Mouse (Mus musculus): ENCODE results near the gene Sel1l2. TPM values are rescaled to one million over a fixed set of nuclear protein-coding genes. Genes with fewer than 3 reads are reported as not detected.

The Sel1l2 gene
- polyA plus RNA-seq (2012; rRNA removed), result not detected in 2 replicates

DNA sequence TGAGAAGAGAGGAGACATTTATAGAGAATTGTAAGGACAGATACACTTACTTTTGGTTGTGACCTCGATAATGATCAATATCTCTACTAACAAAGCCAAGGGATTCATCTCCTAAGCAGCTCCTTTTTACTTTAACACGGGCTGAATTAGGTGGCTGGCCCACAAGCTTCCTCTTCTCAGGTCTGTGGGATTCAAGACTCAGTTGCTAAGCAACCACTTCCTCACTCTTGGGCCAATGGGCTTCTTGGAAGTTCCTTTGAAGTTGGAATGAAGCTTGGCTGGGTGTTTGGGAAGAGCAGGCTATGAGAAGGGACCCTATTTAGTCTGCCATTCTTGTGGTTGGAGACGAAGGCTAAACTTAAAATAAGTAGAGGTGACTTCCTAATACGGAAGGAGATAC, at the start of gene Sel1l2:
TSS of gene Sel1l2 (minus strand) at position 182 of the 400 bp plus-strand sequence.

DNA sequence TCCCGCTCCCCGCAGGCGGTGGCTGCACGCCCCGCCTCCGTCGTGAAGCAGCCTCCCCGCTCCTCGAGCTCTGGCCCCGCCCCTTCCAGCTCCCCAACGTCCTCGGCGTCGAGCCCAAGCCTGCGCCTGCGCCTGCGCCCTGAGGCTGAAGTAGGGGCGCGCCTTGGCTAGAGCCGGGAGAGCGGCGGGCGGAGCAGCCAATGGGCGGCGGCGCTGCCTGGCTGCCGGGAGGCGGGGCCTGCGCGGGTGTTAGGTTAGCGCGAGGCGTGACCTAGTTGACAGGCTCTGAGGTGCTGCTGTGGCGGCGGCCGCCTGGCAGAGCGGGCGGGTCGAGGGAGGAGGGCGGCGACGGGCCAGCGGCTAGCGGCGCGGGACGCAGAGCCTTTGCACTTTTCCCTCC, 5.7 kb upstream of the Sel1l2 start, which contains the start of gene Macrod2:
TSS of gene Macrod2 (plus strand) at position 131 of the 400 bp plus-strand sequence.

Other genes with a start within 250 kb of the Sel1l2 start
- not detected in 2 replicates for gene Gm17374, start 237.7 kb downstream of the Sel1l2 start, polyA plus RNA-seq (2012; rRNA removed)
- gene Esf1, start 219.1 kb downstream of the Sel1l2 start, polyA plus RNA-seq (2012; rRNA removed), result 0.22 and 0.75 TPM in 2 replicates
- 3.2 and 3.3 TPM in 2 replicates for gene Ndufaf5, start 219.1 kb downstream of the Sel1l2 start, polyA plus RNA-seq (2012; rRNA removed)
- 3.7 and 12.2 TPM in 2 replicates for gene Macrod2, start 5.6 kb upstream of the Sel1l2 start, polyA plus RNA-seq (2012; rRNA removed)

Measured in ovary, adult 2 months (tissue).